9 mouse cellular contexts compared by ENCODE assay signal in the genomic region with DNA sequence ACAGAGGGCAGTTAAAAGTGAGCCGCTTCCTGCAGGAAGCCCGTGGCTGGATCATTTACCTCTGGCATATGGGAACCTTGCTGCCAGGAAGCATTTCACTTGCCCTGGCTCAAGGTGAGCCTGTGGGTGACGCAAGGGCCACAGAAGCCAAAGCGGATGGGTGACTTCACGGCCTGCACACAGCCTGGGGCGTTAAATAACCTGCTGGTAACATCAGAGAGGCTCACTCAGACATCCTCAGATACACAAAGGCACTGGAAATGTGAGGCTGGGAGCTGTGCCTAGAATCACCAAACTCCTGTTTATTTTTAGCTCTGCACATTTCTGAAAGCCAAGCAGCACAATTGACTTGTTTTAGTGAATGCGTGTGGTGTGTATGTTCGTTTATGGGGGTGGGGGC. TPM values are rescaled to one million over a fixed set of nuclear protein-coding genes. Genes with fewer than 3 reads are reported as not detected.
A peak's percentile ranks its signal among the peaks of the same experiment; 100 is the strongest.
DNase-seq lines count a peak whose midpoint lies in the region.
"Had no signal": no experiment of that assay in that cellular context is flagged by ENCODE, and none has a peak within 500 bp of the region (broad histone marks: within the 10 kb centered on the region; RNA-seq: fewer than 3 reads in every experiment).

No protein-coding gene starts in this region.

- DNase-seq in cerebellum, adult 18-20 months, result peak; percentile 63 to 68
- DNase-seq in cerebellum, adult 8-10 months, result no peak
- DNase-seq in kidney, postnatal 25 days, result peak; percentile 27 to 66
- DNase-seq in kidney, postnatal 10 days, result no peak
- peak; percentile 49 to 58 for DNase-seq in cerebellum, postnatal 36 days
- peak; percentile 56 for DNase-seq in heart, postnatal 4 days
- no peak for DNase-seq in embryo, embryonic 9.5 days (ENCODE audit: extremely low spot score)
- DNase-seq in natural killer cell, adult 2 months (ENCODE audit: low spot score in 2 of 2), result no peak
- DNase-seq: lung, postnatal 10 days had no signal

RNA-seq across cellular contexts. Expression of gene Nuak1, which starts 23.6 kb away (rescaled TPM):
- 10 to 100 TPM; 39.5 to 45.8 TPM for total RNA-seq in heart, postnatal 4 days (2021)

Comparison
In these comparisons a context has a peak if more than half of its experiments do, and no peak if none do; other contexts are left out.
1. DNase-seq: peak in cerebellum, adult 18-20 months (2 of 2), kidney, postnatal 25 days (2 of 2), cerebellum, postnatal 36 days (2 of 2) and heart, postnatal 4 days (single experiment); none in cerebellum, adult 8-10 months (single experiment), kidney, postnatal 10 days (single experiment), embryo, embryonic 9.5 days (single experiment) and natural killer cell, adult 2 months (0 of 2).